In the genomic region with DNA sequence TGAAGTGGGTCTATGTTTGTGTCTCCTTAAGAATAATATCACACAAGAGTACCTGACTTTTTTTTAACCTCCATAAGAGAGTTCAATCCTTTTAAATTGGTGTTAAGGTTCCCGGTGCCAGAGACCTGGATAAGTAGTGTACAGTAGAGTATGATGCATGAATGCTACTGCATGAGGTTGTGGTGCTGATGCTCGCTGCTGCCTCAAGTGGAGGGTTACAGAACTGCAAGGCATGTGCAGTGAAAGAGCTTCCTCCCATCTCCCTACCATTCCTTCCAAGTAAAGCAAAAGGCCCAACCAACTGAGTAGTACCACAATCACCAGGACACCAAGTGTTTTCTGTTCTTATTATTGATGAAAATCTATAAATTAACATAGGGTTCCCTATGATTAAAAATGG, we compare ENCODE assay signal across 9 mouse cellular contexts.
A peak's percentile ranks its signal among the peaks of the same experiment; 100 is the strongest.
DNase-seq lines count a peak whose midpoint lies in the region; ATAC-seq and TF ChIP-seq lines count a peak whose summit lies in the region.
"Had no signal": no experiment of that assay in that cellular context is flagged by ENCODE, and none has a peak within 500 bp of the region (broad histone marks: within the 10 kb centered on the region; RNA-seq: fewer than 3 reads in every experiment).

No protein-coding gene starts in this region.

- WGBS in kidney, embryonic 16.5 days: 60% methylated on average over 2 of the region's 2 CpGs

- no peak overlapping the region for H3K4me2 ChIP-seq in kidney, embryonic 16.5 days (replicated peaks; ENCODE audit: low read depth, low read length)
- H3K4me2 ChIP-seq: liver, embryonic 15.5 days had no signal

- no peaks in the 10 kb centered on the region for H3K27me3 ChIP-seq in kidney, embryonic 16.5 days (ENCODE audit: insufficient read depth, low read length)
- H3K27me3 ChIP-seq in E14TG2a.4 (ENCODE audit: insufficient read depth, low read length): no peaks in the 10 kb centered on the region
- H3K27me3 ChIP-seq: liver, embryonic 15.5 days had no signal

- peak; percentile 92 for TF ChIP-seq CTCF in E14TG2a.4 (conservative IDR thresholded peaks at IDR 0.05; ENCODE audit: low read length)

- H3K9me3 ChIP-seq in kidney, embryonic 16.5 days (ENCODE audit: low read length): no peaks in the 10 kb centered on the region
- H3K9me3 ChIP-seq in E14TG2a.4 (ENCODE audit: low read length): no peaks in the 10 kb centered on the region
- H3K9me3 ChIP-seq: liver, embryonic 15.5 days had no signal

- no peak overlapping the region for H3K9ac ChIP-seq in kidney, embryonic 16.5 days (replicated peaks; ENCODE audit: low read length)
- H3K9ac ChIP-seq: liver, embryonic 15.5 days had no signal

- no peak overlapping the region for H3K27ac ChIP-seq in kidney, embryonic 16.5 days (ENCODE audit: low read length)
- H3K27ac ChIP-seq: liver, embryonic 15.5 days had no signal

- H3K4me1 ChIP-seq in kidney, embryonic 16.5 days (ENCODE audit: insufficient read depth, low read length): no peaks in the 10 kb centered on the region
- H3K4me1 ChIP-seq in E14TG2a.4 (replicated peaks; ENCODE audit: low read depth, low read length): no peaks in the 10 kb centered on the region
- H3K4me1 ChIP-seq: liver, embryonic 15.5 days had no signal

- no peak overlapping the region for H3K4me3 ChIP-seq in kidney, embryonic 16.5 days (ENCODE audit: low read length)
- H3K4me3 ChIP-seq in E14TG2a.4 (replicated peaks; ENCODE audit: low read length): no peak overlapping the region
- H3K4me3 ChIP-seq: liver, embryonic 15.5 days had no signal

- ATAC-seq in kidney, embryonic 16.5 days (ENCODE audit: low FRiP score, low TSS enrichment): no peak
- no peak for ATAC-seq in inflammation-experienced regulatory T-cells, adult 6 months

- DNase-seq in kidney, adult 11 months: peak; percentile 4
- DNase-seq in ZHBTc4 (ENCODE audit: low read depth, low spot score): peak; percentile 61
- DNase-seq in kidney, postnatal 14 days: peak; percentile 10
- peak; percentile 53 for DNase-seq in thymus, postnatal 4 days
- no peak for DNase-seq in right cerebral cortex, postnatal 25 days

- no peaks in the 10 kb centered on the region for H3K36me3 ChIP-seq in kidney, embryonic 16.5 days (ENCODE audit: insufficient read depth, low read length)
- H3K36me3 ChIP-seq in E14TG2a.4 (ENCODE audit: insufficient read depth, low read length): no peaks in the 10 kb centered on the region
- H3K36me3 ChIP-seq: liver, embryonic 15.5 days had no signal
